14 mouse cellular contexts compared by ENCODE assay signal in genomic region chr4:134121571-134121970, GRCm38 (mm10). TPM values are rescaled to one million over a fixed set of nuclear protein-coding genes. Genes with fewer than 3 reads are reported as not detected.
A peak's percentile ranks its signal among the peaks of the same experiment; 100 is the strongest.
DNase-seq lines count a peak whose midpoint lies in the region; ATAC-seq and TF ChIP-seq lines count a peak whose summit lies in the region.
"Had no signal": no experiment of that assay in that cellular context is flagged by ENCODE, and none has a peak within 500 bp of the region (broad histone marks: within the 10 kb centered on the region; RNA-seq: fewer than 3 reads in every experiment).

No protein-coding gene starts in this region.

- H3K27ac ChIP-seq in heart, postnatal 0 days (ENCODE audit: low read depth) = peak overlapping the region; percentile 44; the same call in 1 of the 2 replicates
- H3K27ac ChIP-seq in heart, embryonic 11.5 days (ENCODE audit: low read depth, low read length) = no peak overlapping the region
- H3K27ac ChIP-seq: embryonic facial prominence, embryonic 12.5 days; kidney, postnatal 0 days; macrophage had no signal

- H3K4me2 ChIP-seq in heart, postnatal 0 days (ENCODE audit: low read depth, low read length) = no peak overlapping the region
- H3K4me2 ChIP-seq in heart, embryonic 11.5 days = no peak overlapping the region
- H3K4me2 ChIP-seq: embryonic facial prominence, embryonic 12.5 days had no signal

- TF ChIP-seq EP300 in heart, postnatal 0 days (IDR thresholded peaks at IDR 0.05; ENCODE audit: low read depth) = no peak

- WGBS in heart, postnatal 0 days = 57% methylated on average over 4 of the region's 4 CpGs
- WGBS in heart, embryonic 11.5 days (ENCODE audit: insufficient replicate concordance) = 46% methylated on average over 4 of the region's 4 CpGs

- no peak overlapping the region for H3K4me3 ChIP-seq in heart, postnatal 0 days (ENCODE audit: low read depth, low read length)
- H3K4me3 ChIP-seq in heart, embryonic 11.5 days (ENCODE audit: low read depth, low read length) = no peak overlapping the region
- H3K4me3 ChIP-seq: embryonic facial prominence, embryonic 12.5 days had no signal

- TF ChIP-seq CTCF in heart, postnatal 0 days (IDR thresholded peaks at IDR 0.05; ENCODE audit: low read depth) = no peak

- no peaks in the 10 kb centered on the region for H3K9me3 ChIP-seq in heart, postnatal 0 days (replicated peaks; ENCODE audit: control insufficient read depth, low read length)
- H3K9me3 ChIP-seq in heart, embryonic 11.5 days (replicated peaks; ENCODE audit: control insufficient read depth, low read length) = no peaks in the 10 kb centered on the region
- H3K9me3 ChIP-seq: embryonic facial prominence, embryonic 12.5 days had no signal

- no peaks in the 10 kb centered on the region for H3K27me3 ChIP-seq in heart, postnatal 0 days (ENCODE audit: control insufficient read depth, insufficient read depth, low read length)
- no peaks in the 10 kb centered on the region for H3K27me3 ChIP-seq in heart, embryonic 11.5 days (ENCODE audit: control insufficient read depth, insufficient read depth, low read length)
- H3K27me3 ChIP-seq: embryonic facial prominence, embryonic 12.5 days had no signal

- DNase-seq in heart, postnatal 0 days (ENCODE audit: low spot score) = no peak
- DNase-seq in A20 (ENCODE audit: low read depth, low spot score) = peak; percentile 68
- DNase-seq in retina, postnatal 1 day = peak; percentile 24
- DNase-seq in frontal cortex, postnatal 10 days (ENCODE audit: low spot score in 2 of 2) = no peak
- DNase-seq in urinary bladder, postnatal 14 days (ENCODE audit: low spot score) = no peak
- no peak for DNase-seq in adrenal gland, postnatal 25 days
- DNase-seq: adrenal gland, adult 2 months; cerebellum, adult 2 months; left cerebral cortex, postnatal 4 days had no signal

- H3K4me1 ChIP-seq in heart, postnatal 0 days (ENCODE audit: control insufficient read depth, insufficient read depth) = 0 out of 2 replicates have a peak, but pooled peaks cover 2% of the 10 kb centered on the region
- H3K4me1 ChIP-seq in heart, embryonic 11.5 days (ENCODE audit: control insufficient read depth, insufficient read depth, low read length) = peaks cover 4% of the 10 kb centered on the region; the same call in 1 of the 2 replicates

- ATAC-seq in heart, postnatal 0 days (ENCODE audit: insufficient read depth, low read depth) = no peak
- no peak for ATAC-seq in heart, embryonic 11.5 days (replicated peaks; ENCODE audit: insufficient number of reproducible peaks, low FRiP score, low TSS enrichment)
- ATAC-seq in activated CD4-positive, CD25-positive, alpha-beta regulatory T cell, adult 4 months = peak; percentile 42

- H3K9ac ChIP-seq in heart, postnatal 0 days (replicated peaks; ENCODE audit: low read depth, low read length) = no peak overlapping the region
- no peak overlapping the region for H3K9ac ChIP-seq in heart, embryonic 11.5 days (ENCODE audit: low read depth, low read length)
- H3K9ac ChIP-seq: embryonic facial prominence, embryonic 12.5 days had no signal

- H3K36me3 ChIP-seq in heart, postnatal 0 days (replicated peaks; ENCODE audit: control insufficient read depth, insufficient read depth, low read length) = no peaks in the 10 kb centered on the region
- H3K36me3 ChIP-seq in heart, embryonic 11.5 days (ENCODE audit: control insufficient read depth, insufficient read depth, low read length) = no peaks in the 10 kb centered on the region
- H3K36me3 ChIP-seq: embryonic facial prominence, embryonic 12.5 days had no signal

RNA-seq across cellular contexts. Expression of gene Sh3bgrl3, which starts 7.0 kb away (rescaled TPM):
- 49.7 and 67.6 TPM in 2 replicates for total RNA-seq in heart, postnatal 0 days (2014; rRNA removed; ENCODE audit: low replicate concordance)
- polyA plus RNA-seq in heart, postnatal 0 days (2015; fragmentation: Nextera tagmentation; extraction: Ambion mirVana) = 140 and 150 TPM in 2 replicates
- 179 and 220 TPM in 2 replicates for polyA plus RNA-seq in heart, embryonic 11.5 days (2014; fragmentation: Nextera tagmentation; extraction: Ambion mirVana)
- 1,000 to 10,000 TPM; 1,097 to 1,279 TPM for polyA plus RNA-seq in activated CD4-positive, CD25-positive, alpha-beta regulatory T cell, adult 4 months (2017; shearing (Covaris generic))
- 62.5 and 73.2 TPM in 2 replicates for total RNA-seq in adrenal gland, postnatal 25 days (2021)

RNA-seq across cellular contexts. Expression of gene Ubxn11, which starts 19.2 kb away (rescaled TPM):
- total RNA-seq in heart, postnatal 0 days (2014; rRNA removed; ENCODE audit: low replicate concordance) = not detected in 2 replicates
- 0.97 and 1.2 TPM in 2 replicates for polyA plus RNA-seq in heart, postnatal 0 days (2015; fragmentation: Nextera tagmentation; extraction: Ambion mirVana)
- 2.0 and 3.2 TPM in 2 replicates for polyA plus RNA-seq in heart, embryonic 11.5 days (2014; fragmentation: Nextera tagmentation; extraction: Ambion mirVana)
- polyA plus RNA-seq in activated CD4-positive, CD25-positive, alpha-beta regulatory T cell, adult 4 months (2017; shearing (Covaris generic)) = 10 to 100 TPM; 33.7 to 34.2 TPM
- 8.1 and 9.4 TPM in 2 replicates for total RNA-seq in adrenal gland, postnatal 25 days (2021)

RNA-seq across cellular contexts. Expression of gene Cd52, which starts 26.7 kb away (rescaled TPM):
- total RNA-seq in heart, postnatal 0 days (2014; rRNA removed; ENCODE audit: low replicate concordance) = 10.5 TPM in 1 of 2 replicates, not detected in the other
- polyA plus RNA-seq in heart, postnatal 0 days (2015; fragmentation: Nextera tagmentation; extraction: Ambion mirVana) = 9.3 and 10.5 TPM in 2 replicates
- polyA plus RNA-seq in heart, embryonic 11.5 days (2014; fragmentation: Nextera tagmentation; extraction: Ambion mirVana) = 3.9 and 6.2 TPM in 2 replicates
- polyA plus RNA-seq in activated CD4-positive, CD25-positive, alpha-beta regulatory T cell, adult 4 months (2017; shearing (Covaris generic)) = 1,000 to 10,000 TPM; 3,607 to 4,442 TPM
- 3.5 and 8.4 TPM in 2 replicates for total RNA-seq in adrenal gland, postnatal 25 days (2021)

Comparison
In these comparisons a context has a peak if more than half of its experiments do, and no peak if none do; other contexts are left out.
1. DNase-seq: peak in A20 (single experiment) and retina, postnatal 1 day (single experiment); none in heart, postnatal 0 days (single experiment), frontal cortex, postnatal 10 days (0 of 2), urinary bladder, postnatal 14 days (single experiment) and adrenal gland, postnatal 25 days (single experiment).
2. RNA of gene Cd52, which starts 26.7 kb away (polyA plus RNA-seq): 3,607 to 4,442 TPM in activated CD4-positive, CD25-positive, alpha-beta regulatory T cell, adult 4 months; 9.3 to 10.5 TPM in heart, postnatal 0 days and 3.9 to 6.2 TPM in heart, embryonic 11.5 days; every median in the first group is over 100 times any median in the second.